Mouse (Mus musculus): ENCODE data around the gene Ptprd. TPM values are rescaled to one million over a fixed set of nuclear protein-coding genes. Genes with fewer than 3 reads are reported as not detected.

The Ptprd gene
- total RNA-seq, 2 experiments from 2014 or later: not detected

DNA sequence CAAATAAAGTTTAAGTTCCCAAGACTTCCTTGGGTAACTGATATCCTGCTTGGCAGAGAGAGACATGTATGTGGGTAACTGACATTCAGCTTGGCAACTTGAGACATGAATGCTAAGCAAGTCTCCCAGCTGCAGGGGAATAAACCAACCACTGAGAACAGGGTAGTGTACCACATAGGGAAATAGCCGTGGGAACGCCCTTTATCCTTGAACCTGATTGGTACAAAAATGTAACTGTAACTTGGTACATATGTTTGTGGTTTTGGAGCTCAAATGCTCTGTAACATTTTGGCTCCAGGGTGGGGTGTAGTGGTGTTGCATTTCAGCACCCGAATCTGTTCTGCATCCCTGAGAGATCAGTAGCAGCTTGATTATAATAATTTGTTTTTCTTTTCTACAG lies 1444.8 kb downstream of the Ptprd start:
- no peak for ATAC-seq (replicated peaks; ENCODE audit: low FRiP score, poor library complexity, severe bottlenecking)

DNA sequence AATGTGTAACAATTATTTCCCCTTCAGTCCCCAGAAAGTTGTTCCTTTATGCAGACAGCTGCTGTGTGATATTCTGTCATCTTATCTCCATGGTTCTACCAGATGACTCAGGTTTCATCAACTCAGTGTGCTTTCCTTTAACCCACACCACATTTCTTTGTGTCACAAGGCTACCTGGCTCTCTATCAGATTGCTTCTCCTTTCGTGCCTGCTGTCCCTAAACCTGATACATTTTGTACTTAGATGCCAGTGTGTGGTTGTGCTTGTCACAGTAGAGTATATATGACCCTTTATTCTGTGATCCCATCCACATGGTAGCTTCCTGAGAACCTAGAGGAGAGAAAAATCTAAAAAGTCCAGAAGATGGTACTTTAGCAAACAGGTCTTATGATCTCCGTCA lies 1445.3 kb downstream of the Ptprd start:
- ATAC-seq (replicated peaks; ENCODE audit: low FRiP score, poor library complexity, severe bottlenecking): no peak

- no peak for ATAC-seq (replicated peaks; ENCODE audit: low FRiP score, poor library complexity, severe bottlenecking)
These were observed 1461.1 kb downstream of the Ptprd start for GRCm38 (mm10) chr4:76750709-76751108.

DNA sequence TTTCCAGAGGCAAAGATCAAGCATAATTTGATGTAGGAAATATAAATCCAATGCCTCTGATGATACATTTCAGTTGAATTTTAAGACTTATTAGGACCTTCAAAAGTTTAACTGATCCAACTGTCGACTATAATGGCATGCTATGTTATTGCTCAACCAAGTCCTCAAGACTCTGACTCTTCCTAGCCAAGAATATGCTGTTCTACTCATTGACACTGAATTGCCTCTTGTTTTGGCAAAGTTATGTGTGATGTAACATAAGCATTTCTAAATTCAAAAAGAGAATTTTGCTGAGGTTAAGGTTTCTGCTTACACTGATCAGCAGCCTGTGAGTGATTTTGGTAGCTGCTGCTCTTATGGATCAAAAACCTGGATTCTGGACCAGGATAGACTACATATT lies 1475.9 kb downstream of the Ptprd start:
- no peak for ATAC-seq (replicated peaks; ENCODE audit: low FRiP score, poor library complexity, severe bottlenecking)

GRCm38 (mm10) chr4:76675726-76676125 lies 1536.0 kb downstream of the Ptprd start:
- no peak for ATAC-seq (replicated peaks; ENCODE audit: low FRiP score, poor library complexity, severe bottlenecking)

GRCm38 (mm10) chr4:76673224-76673623 lies 1538.5 kb downstream of the Ptprd start:
- no peak for ATAC-seq (replicated peaks; ENCODE audit: low FRiP score, poor library complexity, severe bottlenecking)

DNA sequence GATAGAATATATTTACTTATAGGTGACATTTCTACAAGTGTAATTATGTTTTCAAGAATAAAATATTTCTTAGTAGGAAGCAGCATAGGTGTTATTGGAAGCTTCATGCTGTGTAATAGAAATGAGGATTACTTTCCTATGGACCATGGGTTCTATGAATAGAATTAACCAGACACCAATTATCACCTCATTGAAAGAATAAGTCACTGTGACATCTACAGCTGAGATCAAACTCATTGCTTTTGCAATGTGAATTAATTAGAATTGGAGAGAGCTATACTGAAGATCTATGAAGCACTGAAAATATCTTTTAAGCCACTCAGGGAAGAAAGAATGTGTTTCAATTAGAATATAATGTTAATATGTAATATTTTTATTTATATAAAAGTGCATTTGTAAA lies 1539.1 kb downstream of the Ptprd start:
- ATAC-seq (replicated peaks; ENCODE audit: low FRiP score, poor library complexity, severe bottlenecking): no peak

- no peak for ATAC-seq (replicated peaks; ENCODE audit: low FRiP score, poor library complexity, severe bottlenecking)
These were observed 1550.0 kb downstream of the Ptprd start for GRCm38 (mm10) chr4:76661725-76662124.

GRCm38 (mm10) chr4:76660146-76660545 lies 1551.6 kb downstream of the Ptprd start:
- ATAC-seq (replicated peaks; ENCODE audit: low FRiP score, poor library complexity, severe bottlenecking): no peak

GRCm38 (mm10) chr4:76656734-76657133 lies 1555.0 kb downstream of the Ptprd start:
- ATAC-seq (replicated peaks; ENCODE audit: low FRiP score, poor library complexity, severe bottlenecking): no peak

DNA sequence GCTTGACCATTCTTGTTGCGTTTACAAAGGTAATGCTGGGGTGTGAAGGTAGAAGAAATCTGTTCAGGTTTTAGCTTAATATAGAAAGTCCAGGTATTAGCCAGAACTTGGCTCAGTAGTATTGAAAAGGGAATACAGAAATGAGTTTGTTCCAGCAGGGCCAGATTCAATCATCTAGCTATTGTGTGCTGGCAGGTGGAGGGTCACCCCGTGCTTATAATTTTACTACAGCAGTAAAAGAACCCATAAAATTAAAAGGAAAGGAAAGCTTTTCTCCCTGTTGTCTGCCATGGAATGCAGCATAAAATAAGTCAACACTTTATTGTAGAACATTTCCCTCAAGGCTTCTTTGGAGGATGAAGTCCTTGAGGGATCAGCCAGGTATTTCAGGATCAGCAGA lies 1558.8 kb downstream of the Ptprd start:
- no peak for ATAC-seq (replicated peaks; ENCODE audit: low FRiP score, poor library complexity, severe bottlenecking)

- ATAC-seq (replicated peaks; ENCODE audit: low FRiP score, poor library complexity, severe bottlenecking): no peak
These were observed 1590.0 kb downstream of the Ptprd start for GRCm38 (mm10) chr4:76621740-76622139.

DNA sequence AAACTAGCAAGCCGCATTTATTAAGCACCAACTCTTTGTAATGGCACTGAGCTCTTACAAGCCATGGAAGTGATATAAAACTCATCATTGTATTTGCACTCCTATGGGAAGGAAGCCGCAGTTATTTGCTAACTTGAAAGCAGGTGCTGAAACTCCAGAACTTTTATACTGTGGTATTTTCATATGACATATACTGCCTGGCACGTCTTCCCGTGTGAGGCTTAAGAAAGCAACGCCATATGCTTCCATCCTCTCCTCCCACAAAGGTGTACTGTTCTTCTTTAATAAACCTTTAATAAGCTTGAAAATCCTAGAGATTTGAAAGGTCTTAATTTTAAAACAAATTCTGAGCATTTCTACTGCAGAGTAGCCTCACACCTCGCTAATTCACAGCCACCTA lies 1595.1 kb downstream of the Ptprd start:
- no peak for ATAC-seq (replicated peaks; ENCODE audit: low FRiP score, poor library complexity, severe bottlenecking)

DNA sequence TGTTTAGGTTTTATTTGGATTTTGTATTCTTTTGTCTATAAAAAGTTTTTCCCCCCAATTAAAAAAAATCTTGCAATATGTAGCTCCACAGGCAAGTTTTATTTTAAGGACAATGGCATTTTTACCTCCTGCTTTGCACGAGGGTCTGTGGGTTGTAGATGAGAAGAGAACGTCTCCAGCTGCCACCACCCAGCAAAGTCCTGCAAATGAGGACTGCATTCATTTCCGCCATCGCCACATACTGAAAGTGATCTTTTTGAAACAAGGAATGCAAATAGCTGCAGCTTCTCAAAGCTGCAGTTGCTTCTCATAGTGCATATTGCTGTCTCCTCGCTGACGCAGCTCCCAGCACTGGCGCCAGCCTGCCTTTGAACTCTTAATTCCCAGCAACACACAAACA lies 1603.5 kb downstream of the Ptprd start:
- ATAC-seq (replicated peaks; ENCODE audit: low FRiP score, poor library complexity, severe bottlenecking): no peak

GRCm38 (mm10) chr4:76606808-76607207 lies 1605.0 kb downstream of the Ptprd start:
- ATAC-seq (replicated peaks; ENCODE audit: low FRiP score, poor library complexity, severe bottlenecking): no peak

- no peak for ATAC-seq (replicated peaks; ENCODE audit: low FRiP score, poor library complexity, severe bottlenecking)
These were observed 1621.0 kb downstream of the Ptprd start for GRCm38 (mm10) chr4:76590722-76591121.

- ATAC-seq (replicated peaks; ENCODE audit: low FRiP score, poor library complexity, severe bottlenecking): no peak
These were observed 1628.7 kb downstream of the Ptprd start for GRCm38 (mm10) chr4:76583025-76583424.

- no peak for ATAC-seq (replicated peaks; ENCODE audit: low FRiP score, poor library complexity, severe bottlenecking)
These were observed 1645.8 kb downstream of the Ptprd start for GRCm38 (mm10) chr4:76566006-76566405.

DNA sequence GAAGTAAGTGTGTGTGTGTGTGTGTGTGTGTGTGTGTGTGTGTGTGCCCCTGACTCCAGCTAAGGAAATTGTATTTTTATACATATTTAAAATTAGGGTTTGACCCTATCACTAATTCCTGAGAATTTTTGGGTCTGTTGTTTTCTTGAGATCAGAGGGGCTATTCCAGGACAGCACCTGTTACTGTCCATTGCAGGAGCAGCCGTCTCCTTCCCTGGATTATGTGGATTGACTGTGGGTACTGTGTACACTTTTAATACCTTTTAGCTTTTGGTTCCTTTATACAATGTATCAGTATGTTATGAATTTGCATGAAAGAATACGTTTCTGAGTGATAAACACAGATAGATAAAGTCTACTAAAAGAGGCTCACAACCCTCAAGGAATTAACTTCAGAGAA lies 1670.0 kb downstream of the Ptprd start:
- no peak for ATAC-seq (replicated peaks; ENCODE audit: low FRiP score, poor library complexity, severe bottlenecking)

DNA sequence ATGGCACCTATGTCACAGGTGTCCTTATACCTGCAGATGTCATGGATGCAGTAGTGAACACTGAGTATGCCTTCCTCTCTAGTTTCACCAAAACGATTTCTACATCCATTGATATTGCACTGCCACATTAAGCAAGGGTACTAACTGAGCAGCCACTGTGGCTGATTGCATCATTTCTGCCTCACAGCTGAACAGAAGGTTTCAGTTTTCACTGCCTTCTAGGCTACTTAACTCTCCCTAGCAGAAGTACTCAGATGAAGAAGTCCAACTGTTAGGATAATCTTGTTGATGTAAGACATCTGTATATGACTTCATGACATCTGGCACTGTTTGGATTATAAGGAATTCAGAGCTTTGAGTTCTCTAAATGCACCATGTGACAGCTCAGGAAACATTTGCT lies 1678.8 kb downstream of the Ptprd start:
- no peak for ATAC-seq (replicated peaks; ENCODE audit: low FRiP score, poor library complexity, severe bottlenecking)

DNA sequence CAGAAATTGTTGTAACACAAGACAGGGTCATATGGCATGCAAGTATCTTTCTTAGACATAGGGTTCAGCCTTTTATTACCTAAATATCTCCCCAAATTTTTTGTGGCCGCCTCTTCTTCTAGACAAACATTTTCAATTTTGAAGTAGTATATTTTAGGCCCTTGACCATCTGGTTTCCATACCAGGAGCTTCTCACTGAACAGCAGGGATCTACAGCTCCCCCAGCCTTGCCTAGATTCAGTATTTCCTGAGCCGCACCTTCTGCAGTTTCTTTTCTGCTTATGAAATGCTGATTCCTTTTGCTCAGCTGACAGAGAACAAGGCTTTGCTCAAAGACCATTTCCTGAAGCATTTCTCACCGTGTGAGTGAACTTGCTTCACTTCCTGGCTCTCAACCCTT lies 1686.5 kb downstream of the Ptprd start:
- no peak for ATAC-seq (replicated peaks; ENCODE audit: low FRiP score, poor library complexity, severe bottlenecking)

- ATAC-seq (replicated peaks; ENCODE audit: low FRiP score, poor library complexity, severe bottlenecking): no peak
These were observed 1708.5 kb downstream of the Ptprd start for GRCm38 (mm10) chr4:76503279-76503601.

All from erythroid progenitor cell, adult 5-6 weeks (primary cell).